Mouse (Mus musculus): ENCODE data around the gene Nap1l1. TPM values are rescaled to one million over a fixed set of nuclear protein-coding genes. Genes with fewer than 3 reads are reported as not detected.
A peak's percentile ranks its signal among the peaks of the same experiment; 100 is the strongest.

Gene Nap1l1
- polyA plus RNA-seq, 1 experiment from 2014 or later: 249 TPM

- Histone ChIP-seq H3K36me3 (no peaks in the 10 kb centered on the region), H3K27me3 (no peaks in the 10 kb centered on the region), H3K4me3 (replicated peaks) (no peak overlapping the region), H3K9ac (no peak overlapping the region), H3K27ac (peak overlapping the region; percentile 80), H3K4me1 (peaks cover 53% of the 10 kb centered on the region), H3K9me3 (replicated peaks) (no peaks in the 10 kb centered on the region), H3K4me2 (no peak overlapping the region)
- ATAC-seq (replicated peaks; ENCODE audit: low FRiP score): 0 out of 2 replicates have a peak, but pooled peaks have one; percentile 23
- WGBS: 49% methylated on average over 9 of the region's 9 CpGs
These were observed 67.7 kb downstream of the Nap1l1 start for GRCm38 (mm10) chr10:111540678-111541077.

- Histone ChIP-seq H3K4me1 (peaks cover 54% of the 10 kb centered on the region), H3K36me3 (no peaks in the 10 kb centered on the region), H3K9ac (no peak overlapping the region), H3K4me3 (replicated peaks) (no peak overlapping the region), H3K9me3 (replicated peaks) (no peaks in the 10 kb centered on the region), H3K27ac (no peak overlapping the region), H3K4me2 (no peak overlapping the region), H3K27me3 (no peaks in the 10 kb centered on the region)
- WGBS: 72% methylated on average over 7 of the region's 7 CpGs
- no peak for ATAC-seq (replicated peaks; ENCODE audit: low FRiP score)
These were observed 70.1 kb downstream of the Nap1l1 start for GRCm38 (mm10) chr10:111543106-111543505.

GRCm38 (mm10) chr10:111543781-111544260, 70.8 kb downstream of the Nap1l1 start:
- H3K4me3 ChIP-seq (replicated peaks): no peak overlapping the region
- H3K27me3 ChIP-seq: no peaks in the 10 kb centered on the region
- no peaks in the 10 kb centered on the region for H3K36me3 ChIP-seq
- no peak overlapping the region for H3K4me2 ChIP-seq
- peak overlapping the region; percentile 75 for H3K27ac ChIP-seq
- 18% methylated on average over 7 of the region's 7 CpGs for WGBS
- H3K9me3 ChIP-seq (replicated peaks): no peaks in the 10 kb centered on the region
- H3K9ac ChIP-seq: no peak overlapping the region
- ATAC-seq (replicated peaks; ENCODE audit: low FRiP score): peak; percentile 57
- peaks cover 47% of the 10 kb centered on the region for H3K4me1 ChIP-seq

- Histone ChIP-seq H3K4me2 (no peak overlapping the region), H3K36me3 (no peaks in the 10 kb centered on the region), H3K4me1 (peaks cover 42% of the 10 kb centered on the region), H3K4me3 (replicated peaks) (no peak overlapping the region), H3K9ac (no peak overlapping the region), H3K9me3 (replicated peaks) (no peaks in the 10 kb centered on the region), H3K27me3 (no peaks in the 10 kb centered on the region), H3K27ac (peak overlapping the region; percentile 75; the same call in 1 of the 2 replicates)
- no peak for ATAC-seq (replicated peaks; ENCODE audit: low FRiP score)
- WGBS: 81% methylated on average over 4 of the region's 4 CpGs
These were observed 71.3 kb downstream of the Nap1l1 start for GRCm38 (mm10) chr10:111544311-111544710.

DNA sequence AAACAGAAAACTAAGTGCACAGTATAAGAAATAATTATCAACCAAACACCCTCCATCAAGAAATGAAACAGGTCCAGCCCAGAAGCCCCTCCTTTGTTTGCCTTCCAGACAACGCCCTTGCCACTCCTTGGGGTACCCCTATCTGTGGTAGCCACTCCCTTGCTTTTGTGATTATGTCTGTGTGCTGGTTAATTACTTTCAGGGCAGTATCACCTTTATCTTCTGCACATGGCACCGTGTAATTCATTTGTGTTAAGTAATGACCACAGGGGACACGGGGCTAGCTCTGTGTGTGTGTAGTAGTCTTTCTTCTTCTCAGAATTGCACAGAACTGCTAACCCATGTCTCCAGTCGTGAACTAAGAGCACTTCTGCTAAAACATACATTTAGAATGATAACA, 72.6 kb downstream of the Nap1l1 start:
- H3K9ac ChIP-seq: no peak overlapping the region
- H3K9me3 ChIP-seq (replicated peaks): no peaks in the 10 kb centered on the region
- H3K4me3 ChIP-seq (replicated peaks): no peak overlapping the region
- no peak overlapping the region for H3K27ac ChIP-seq
- WGBS: 77% methylated on average over 4 of the region's 4 CpGs
- no peaks in the 10 kb centered on the region for H3K27me3 ChIP-seq
- no peak overlapping the region for H3K4me2 ChIP-seq
- no peak for ATAC-seq (replicated peaks; ENCODE audit: low FRiP score)
- no peaks in the 10 kb centered on the region for H3K36me3 ChIP-seq
- peaks cover 35% of the 10 kb centered on the region for H3K4me1 ChIP-seq

Other genes starting within 250 kb of the Nap1l1 start
- 6.3 and 6.9 TPM in 2 replicates for gene Bbs10, start 174.5 kb upstream of the Nap1l1 start, polyA plus RNA-seq (2015; fragmentation: Nextera tagmentation; extraction: Ambion mirVana)
- gene Phlda1, start 33.1 kb downstream of the Nap1l1 start, polyA plus RNA-seq (2015; fragmentation: Nextera tagmentation; extraction: Ambion mirVana): 38.2 and 38.6 TPM in 2 replicates